Mouse (Mus musculus) adrenal gland, postnatal 36 days (tissue): ENCODE measurements around the gene Rnf167. TPM values are rescaled to one million over a fixed set of nuclear protein-coding genes. Genes with fewer than 3 reads are reported as not detected.

Experiments
- DNase-seq, 2 experiments: peaks; one replicate each; pipeline ENCODE4 v3.0.0; 2021; ENCODE audit warnings: mixed read lengths in 1 of 2
- total RNA-seq, 2 experiments: library from RNA; stranded (reverse); gene quantifications; 2 replicates each; pipeline ENCODE4 v1.2.3; 2021

Gene Rnf167
- total RNA-seq, 2 experiments from 2014 or later = 83.6 to 83.8 TPM

GRCm38 (mm10) chr11:70654923-70655570, 8.0 kb downstream of the Rnf167 start:
- peak; percentile 88 to 93 for DNase-seq

GRCm38 (mm10) chr11:70655571-70656455, 8.8 kb downstream of the Rnf167 start:
- DNase-seq = peak; percentile 73 to 84

- peak in 1 of 2 experiments; percentile 69 for DNase-seq
These were observed 9.5 kb downstream of the Rnf167 start for GRCm38 (mm10) chr11:70656456-70656927.

- no peak for DNase-seq
These were observed 9.9 kb downstream of the Rnf167 start, which contains the start of gene Eno3 for GRCm38 (mm10) chr11:70656964-70657363. Eno3 (plus strand) TSS chr11:70657202.

GRCm38 (mm10) chr11:70657573-70657972, 10.5 kb downstream of the Rnf167 start:
- DNase-seq = no peak

GRCm38 (mm10) chr11:70657991-70658390, 11.0 kb downstream of the Rnf167 start:
- DNase-seq = no peak

- no peak for DNase-seq
These were observed 11.5 kb downstream of the Rnf167 start for GRCm38 (mm10) chr11:70658521-70658920.

GRCm38 (mm10) chr11:70658942-70659341, 11.9 kb downstream of the Rnf167 start:
- no peak for DNase-seq

GRCm38 (mm10) chr11:70660571-70660970, 13.5 kb downstream of the Rnf167 start:
- DNase-seq = no peak

GRCm38 (mm10) chr11:70663101-70663500, 16.1 kb downstream of the Rnf167 start:
- DNase-seq = no peak

GRCm38 (mm10) chr11:70663957-70664356, 16.9 kb downstream of the Rnf167 start:
- no peak for DNase-seq

- DNase-seq = no peak
These were observed 17.7 kb downstream of the Rnf167 start for GRCm38 (mm10) chr11:70664741-70665140.

- DNase-seq = no peak
These were observed 19.7 kb downstream of the Rnf167 start for GRCm38 (mm10) chr11:70666687-70667086.

- DNase-seq = no peak
These were observed 20.5 kb downstream of the Rnf167 start for GRCm38 (mm10) chr11:70667271-70668150.

GRCm38 (mm10) chr11:70668335-70668770, 21.3 kb downstream of the Rnf167 start:
- peak; percentile 76 to 83 for DNase-seq

- peak; percentile 95 to 96 for DNase-seq
These were observed 21.9 kb downstream of the Rnf167 start, which contains the start of gene Spag7 for GRCm38 (mm10) chr11:70668771-70669505. Spag7 (minus strand) TSS chr11:70669416.

GRCm38 (mm10) chr11:70669582-70670345, 22.7 kb downstream of the Rnf167 start:
- DNase-seq = peak; percentile 79 to 88

GRCm38 (mm10) chr11:70670483-70670882, 23.4 kb downstream of the Rnf167 start:
- DNase-seq = peak; percentile 50 to 53

- DNase-seq = peak; percentile 45 to 54
These were observed 24.5 kb downstream of the Rnf167 start for GRCm38 (mm10) chr11:70671333-70672047.

GRCm38 (mm10) chr11:70674014-70674413, 27.0 kb downstream of the Rnf167 start:
- no peak for DNase-seq
